ENCODE assay signal across 8 mouse cellular contexts in the genomic region with DNA sequence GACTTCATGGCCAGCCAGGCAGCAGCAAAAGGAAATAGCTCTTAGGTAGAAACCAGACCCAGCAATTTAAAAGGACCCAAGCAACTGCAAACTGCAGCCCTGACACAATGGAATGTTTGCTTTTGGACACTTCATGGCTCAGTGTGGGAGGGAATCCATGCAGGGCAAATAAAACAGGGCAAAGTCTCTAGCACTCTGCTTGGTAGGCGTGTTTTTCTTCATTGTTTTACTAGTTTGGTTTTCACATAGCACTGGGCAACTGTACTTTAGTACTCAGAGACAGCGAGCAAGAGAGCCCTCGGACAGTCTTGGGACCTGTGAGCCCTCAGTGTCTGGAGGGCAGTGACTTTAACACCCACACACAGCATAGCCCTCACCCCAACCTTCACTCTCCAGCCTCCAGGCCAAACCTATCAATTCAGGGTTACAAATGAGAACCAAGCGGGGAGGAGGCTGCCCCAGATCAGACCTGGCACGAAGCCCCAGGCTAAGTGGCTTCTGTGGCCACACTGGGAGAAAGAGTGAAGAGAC. TPM values are rescaled to one million over a fixed set of nuclear protein-coding genes. Genes with fewer than 3 reads are reported as not detected.
DNase-seq lines count a peak whose midpoint lies in the region; ATAC-seq and TF ChIP-seq lines count a peak whose summit lies in the region.

No protein-coding gene starts in this region.

- peak; percentile 31 for DNase-seq in urinary bladder, postnatal 14 days (ENCODE audit: low spot score)
- DNase-seq in urinary bladder, adult 2 months (ENCODE audit: low spot score), result no peak
- DNase-seq in kidney, adult 18-20 months, result peak; percentile 64
- DNase-seq in lung, adult 2 months, result peak; percentile 53
- DNase-seq in yolk sac, embryonic 10.5 days (ENCODE audit: low spot score), result peak; percentile 86
- no peak for DNase-seq in right cerebral cortex, postnatal 10 days (ENCODE audit: low spot score in 2 of 2)
- no peak for DNase-seq in urinary bladder, postnatal 36 days (ENCODE audit: low spot score in 2 of 2)

- TF ChIP-seq CTCF in lung, adult 2 months (IDR thresholded peaks at IDR 0.05; ENCODE audit: insufficient read depth, low read length), result no peak

- no peak overlapping the region for H3K4me3 ChIP-seq in lung, adult 2 months (replicated peaks; ENCODE audit: extremely low read depth, low read depth, low read length)

- H3K4me1 ChIP-seq in lung, adult 2 months (ENCODE audit: control insufficient read depth, insufficient read depth, low read length), result peaks cover 42% of the 10 kb centered on the region

- no peak for TF ChIP-seq POLR2A in lung, adult 2 months (IDR thresholded peaks at IDR 0.05; ENCODE audit: borderline replicate concordance, extremely low read depth, low read depth, low read length)

- WGBS in lung, adult 2 months, result 27% methylated on average over 5 of the region's 5 CpGs

- no peak for ATAC-seq in CD4-positive, CD25-positive, alpha-beta regulatory T cell, adult 4 months

RNA-seq across cellular contexts. Expression of a gene that starts 8.0 kb away (rescaled TPM):
- polyA plus RNA-seq in urinary bladder, adult 2 months (2012; rRNA removed), result 32.6 and 44.2 TPM in 2 replicates
- 50.5 and 56.4 TPM in 2 replicates for polyA plus RNA-seq in lung, adult 2 months (2012; rRNA removed)
- 10 to 100 TPM; 38.1 to 76.7 TPM for polyA plus RNA-seq in CD4-positive, CD25-positive, alpha-beta regulatory T cell, adult 4 months (2017; shearing (Covaris generic))

RNA-seq across cellular contexts. Expression of a gene that starts 16.1 kb away (rescaled TPM):
- 12.2 and 13.9 TPM in 2 replicates for polyA plus RNA-seq in urinary bladder, adult 2 months (2012; rRNA removed)
- polyA plus RNA-seq in lung, adult 2 months (2012; rRNA removed), result 13.8 and 14.2 TPM in 2 replicates
- 1 to 10 TPM; 5.1 to 6.2 TPM for polyA plus RNA-seq in CD4-positive, CD25-positive, alpha-beta regulatory T cell, adult 4 months (2017; shearing (Covaris generic))

RNA-seq across cellular contexts. Expression of a gene that starts 43.5 kb away (rescaled TPM):
- polyA plus RNA-seq in urinary bladder, adult 2 months (2012; rRNA removed), result not detected in 2 replicates
- not detected in 2 replicates for polyA plus RNA-seq in lung, adult 2 months (2012; rRNA removed)
- 1 to 10 TPM; 1.0 to 1.2 TPM for polyA plus RNA-seq in CD4-positive, CD25-positive, alpha-beta regulatory T cell, adult 4 months (2017; shearing (Covaris generic))

RNA-seq across cellular contexts. Expression of a gene that starts 53.4 kb away (rescaled TPM):
- 65.9 and 77.0 TPM in 2 replicates for polyA plus RNA-seq in urinary bladder, adult 2 months (2012; rRNA removed)
- polyA plus RNA-seq in lung, adult 2 months (2012; rRNA removed), result 76.7 and 85.5 TPM in 2 replicates
- 100 to 1,000 TPM in 1 of 2 experiments, 10 to 100 TPM in 1; 83.0 to 153 TPM for polyA plus RNA-seq in CD4-positive, CD25-positive, alpha-beta regulatory T cell, adult 4 months (2017; shearing (Covaris generic))

Comparison
In these comparisons a context has a peak if more than half of its experiments do, and no peak if none do; other contexts are left out.
1. DNase-seq: peak in urinary bladder, postnatal 14 days (single experiment), kidney, adult 18-20 months (single experiment), lung, adult 2 months (single experiment) and yolk sac, embryonic 10.5 days (single experiment); none in urinary bladder, adult 2 months (single experiment), right cerebral cortex, postnatal 10 days (0 of 2) and urinary bladder, postnatal 36 days (0 of 2).